Mouse (Mus musculus): ENCODE measurements around the gene Fam160b1. TPM values are rescaled to one million over a fixed set of nuclear protein-coding genes. Genes with fewer than 3 reads are reported as not detected.
A peak's percentile ranks its signal among the peaks of the same experiment; 100 is the strongest.

The Fam160b1 gene
- 17.7 and 19.1 TPM in 2 replicates for polyA plus RNA-seq (2016; fragmentation: Nextera tagmentation; extraction: Ambion mirVana)

GRCm38 (mm10) chr19:57360341-57361130 is at the start of gene Fam160b1:
Gene Fam160b1, plus strand, starts transcription at chr19:57360680.
- Histone ChIP-seq H3K36me3 (no peaks in the 10 kb centered on the region), H3K27ac (replicated peaks) (peak within 1 kb of the TSS; percentile 94), H3K4me1 (peaks cover 49% of the 10 kb centered on the region), H3K9me3 (no peaks in the 10 kb centered on the region), H3K9ac (replicated peaks) (peak within 1 kb of the TSS; percentile 94), H3K4me2 (replicated peaks) (peak within 1 kb of the TSS; percentile 60), H3K27me3 (no peaks in the 10 kb centered on the region), H3K4me3 (peak within 1 kb of the TSS; percentile 68)
- peak; percentile 93 for ATAC-seq (ENCODE audit: low FRiP score, low read depth)
- 1% methylated on average over 59 of the region's 70 CpGs for WGBS

- no peak for ATAC-seq (ENCODE audit: low FRiP score, low read depth)
- Histone ChIP-seq H3K9me3 (no peaks in the 10 kb centered on the region), H3K27ac (replicated peaks) (no peak overlapping the region), H3K4me2 (replicated peaks) (0 out of 2 replicates have a peak overlapping the region, but pooled peaks have one; percentile 11), H3K9ac (replicated peaks) (no peak overlapping the region), H3K36me3 (no peaks in the 10 kb centered on the region), H3K4me3 (no peak overlapping the region), H3K27me3 (peaks cover 30% of the 10 kb centered on the region), H3K4me1 (peaks cover 11% of the 10 kb centered on the region)
- WGBS: 79% methylated on average over 10 of the region's 10 CpGs
Observed at GRCm38 (mm10) chr19:57313226-57313625, 47.3 kb upstream of the Fam160b1 start.

DNA sequence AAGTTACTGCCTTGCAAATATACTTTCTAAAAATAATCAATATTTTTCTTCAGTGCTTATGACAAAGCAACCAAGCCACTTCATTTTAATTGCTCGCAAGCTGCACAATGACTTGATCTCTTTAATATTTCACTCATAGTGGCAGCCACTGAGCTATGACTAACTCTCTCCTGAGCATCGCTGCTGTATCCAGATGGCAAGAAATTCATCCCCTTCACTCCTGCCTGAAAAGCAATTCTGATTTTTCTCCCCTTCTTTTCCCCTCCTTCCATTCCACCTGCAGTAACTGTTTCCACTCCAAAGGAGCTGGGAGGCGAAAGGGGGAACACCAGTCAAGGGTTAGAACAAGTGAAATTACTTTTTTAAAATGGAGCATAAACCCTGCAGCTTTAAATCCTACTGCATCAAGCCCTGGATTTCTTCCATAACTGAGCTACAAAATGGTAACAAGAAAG is 46.6 kb upstream of the Fam160b1 start:
- H3K27me3 ChIP-seq: peaks cover 30% of the 10 kb centered on the region
- peaks cover 11% of the 10 kb centered on the region for H3K4me1 ChIP-seq
- 0 out of 2 replicates have a peak overlapping the region, but pooled peaks have one; percentile 69 for H3K9ac ChIP-seq (replicated peaks)
- H3K4me3 ChIP-seq: peak overlapping the region; percentile 61
- no peak overlapping the region for H3K27ac ChIP-seq (replicated peaks)
- no peak for ATAC-seq (ENCODE audit: low FRiP score, low read depth)
- no peaks in the 10 kb centered on the region for H3K36me3 ChIP-seq
- H3K4me2 ChIP-seq (replicated peaks): peak overlapping the region; percentile 98
- 56% methylated on average over 3 of the region's 3 CpGs for WGBS
- H3K9me3 ChIP-seq: no peaks in the 10 kb centered on the region

DNA sequence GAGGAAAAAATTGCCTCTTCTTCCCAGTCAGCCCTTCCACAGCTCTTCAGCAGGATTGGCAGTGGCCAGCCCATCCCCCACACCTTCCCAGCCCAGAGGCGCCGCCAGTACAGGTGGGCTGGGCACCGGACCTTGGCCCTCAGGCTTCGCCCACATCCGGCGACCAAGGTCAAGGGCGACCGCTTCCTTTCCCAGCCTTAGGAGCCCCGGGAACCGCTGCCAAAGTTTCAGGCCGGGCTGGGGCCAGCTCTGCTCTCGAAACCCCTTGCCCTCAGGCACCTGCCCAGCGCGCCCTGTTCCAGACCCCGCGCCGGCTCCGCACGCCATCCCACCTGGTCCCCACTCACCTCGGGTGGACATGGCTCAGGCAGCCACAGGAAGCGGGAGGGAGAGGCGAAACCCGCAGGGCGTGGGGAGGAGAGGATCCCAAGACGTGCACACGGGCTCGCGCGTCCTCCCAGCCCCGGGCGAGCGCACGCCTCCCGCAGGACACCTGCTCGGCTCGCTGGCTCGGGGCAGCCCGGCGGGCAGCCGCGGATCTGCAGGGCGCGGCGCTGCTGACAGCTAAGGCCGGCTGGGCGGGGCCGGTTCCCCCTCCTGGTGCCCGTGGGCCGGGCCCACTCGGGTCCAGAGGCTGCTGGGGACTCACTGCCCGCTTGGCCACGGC is 46.0 kb upstream of the Fam160b1 start, which contains the start of gene Ablim1:
Ablim1 (minus strand) TSS at position 574 of the 667 bp plus-strand sequence.
- Histone ChIP-seq H3K27ac (replicated peaks) (peak within 1 kb of the TSS; percentile 60), H3K9me3 (no peaks in the 10 kb centered on the region), H3K27me3 (peaks cover 30% of the 10 kb centered on the region), H3K4me3 (peak within 1 kb of the TSS; percentile 61), H3K9ac (replicated peaks) (peak within 1 kb of the TSS; percentile 69), H3K4me2 (replicated peaks) (peak within 1 kb of the TSS; percentile 98), H3K4me1 (peaks cover 11% of the 10 kb centered on the region), H3K36me3 (no peaks in the 10 kb centered on the region)
- WGBS: 2% methylated on average over 49 of the region's 52 CpGs
- peak; percentile 54 for ATAC-seq (ENCODE audit: low FRiP score, low read depth)

- Histone ChIP-seq H3K27ac (replicated peaks) (peak overlapping the region; percentile 60; the same call in 1 of the 2 replicates), H3K9me3 (no peaks in the 10 kb centered on the region), H3K4me3 (peak overlapping the region; percentile 61), H3K9ac (replicated peaks) (peak overlapping the region; percentile 69), H3K4me2 (replicated peaks) (peak overlapping the region; percentile 98), H3K36me3 (no peaks in the 10 kb centered on the region), H3K4me1 (peaks cover 11% of the 10 kb centered on the region), H3K27me3 (peaks cover 30% of the 10 kb centered on the region)
- peak; percentile 30; the same call in 1 of the 2 replicates for ATAC-seq (ENCODE audit: low FRiP score, low read depth)
- 49% methylated on average over 11 of the region's 11 CpGs for WGBS
Observed at GRCm38 (mm10) chr19:57315013-57315565, 45.4 kb upstream of the Fam160b1 start.

- WGBS: 93% methylated on average over 3 of the region's 3 CpGs
Observed at GRCm38 (mm10) chr19:57316597-57316996, 43.9 kb upstream of the Fam160b1 start.

DNA sequence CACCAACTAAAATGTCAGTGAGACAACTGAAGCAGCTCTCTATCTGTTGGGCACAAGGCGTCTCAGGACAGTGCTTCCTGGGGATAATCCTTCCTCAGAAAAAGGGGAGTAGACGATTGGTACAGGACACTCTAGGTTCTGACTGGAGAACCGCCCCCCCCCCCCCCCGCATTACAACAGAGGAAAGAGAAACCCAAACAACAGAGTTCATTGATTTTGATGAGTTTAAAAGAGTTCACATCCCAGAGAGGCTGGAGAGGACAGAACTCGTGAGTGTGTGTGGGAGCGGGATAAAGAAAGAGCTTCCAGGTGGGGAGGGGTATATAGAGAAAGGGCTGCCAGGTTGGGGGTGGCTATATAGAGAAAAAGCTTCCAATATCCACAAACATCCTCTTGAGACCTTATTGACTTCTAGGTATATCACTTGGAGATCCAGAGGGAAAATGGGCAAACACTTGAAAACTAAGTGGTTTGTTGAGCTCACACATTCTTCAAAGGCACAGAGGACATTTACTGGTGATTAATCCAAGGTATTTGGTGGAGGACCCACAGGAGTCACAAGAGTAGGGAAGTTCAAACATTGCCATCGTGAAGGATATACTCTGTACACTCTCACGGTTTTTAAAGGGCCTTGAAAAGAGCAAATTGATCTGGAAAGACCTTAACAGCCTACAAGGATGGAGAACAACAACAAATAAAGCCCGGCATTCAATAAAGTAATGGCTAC is 39.7 kb upstream of the Fam160b1 start:
- Histone ChIP-seq H3K4me3 (no peak overlapping the region), H3K36me3 (no peaks in the 10 kb centered on the region), H3K4me2 (replicated peaks) (no peak overlapping the region), H3K4me1 (no peaks in the 10 kb centered on the region), H3K27me3 (peaks cover 4% of the 10 kb centered on the region), H3K27ac (replicated peaks) (no peak overlapping the region), H3K9me3 (no peaks in the 10 kb centered on the region), H3K9ac (replicated peaks) (no peak overlapping the region)
- no peak for ATAC-seq (ENCODE audit: low FRiP score, low read depth)
- 68% methylated on average over 9 of the region's 9 CpGs for WGBS

More at GRCm38 (mm10) chr19:57316597-57316996, 43.9 kb upstream of the Fam160b1 start:
- no peak overlapping the region for H3K4me2 ChIP-seq (replicated peaks)
- no peaks in the 10 kb centered on the region for H3K9me3 ChIP-seq
- ATAC-seq (ENCODE audit: low FRiP score, low read depth): no peak
- no peak overlapping the region for H3K9ac ChIP-seq (replicated peaks)
- peaks cover 30% of the 10 kb centered on the region for H3K27me3 ChIP-seq
- no peak overlapping the region for H3K27ac ChIP-seq (replicated peaks)
- peaks cover 11% of the 10 kb centered on the region for H3K4me1 ChIP-seq
- no peaks in the 10 kb centered on the region for H3K36me3 ChIP-seq
- H3K4me3 ChIP-seq: no peak overlapping the region

DNA sequence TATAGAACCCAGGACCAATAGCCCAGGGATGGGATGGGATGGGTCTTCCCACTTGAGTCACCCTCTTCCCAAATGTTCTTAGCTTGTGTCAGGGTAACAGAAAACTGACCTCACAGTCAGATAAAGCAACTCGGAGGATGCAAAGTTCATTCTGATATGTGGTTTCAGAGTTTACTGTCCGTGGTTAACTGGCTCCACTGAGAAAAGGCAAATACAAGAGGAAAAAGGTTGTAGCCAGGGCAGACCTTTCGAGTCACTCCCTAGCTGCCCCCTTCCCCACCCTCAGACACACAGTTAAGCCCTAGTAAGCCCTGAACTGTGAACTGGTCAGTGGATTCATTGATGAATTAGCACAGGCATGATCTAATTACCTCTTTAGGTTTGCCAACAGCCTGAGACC is 38.6 kb upstream of the Fam160b1 start:
- no peak overlapping the region for H3K9ac ChIP-seq (replicated peaks)
- no peak for ATAC-seq (ENCODE audit: low FRiP score, low read depth)
- H3K9me3 ChIP-seq: no peaks in the 10 kb centered on the region
- H3K36me3 ChIP-seq: no peaks in the 10 kb centered on the region
- H3K27me3 ChIP-seq: no peaks in the 10 kb centered on the region
- no peak overlapping the region for H3K4me2 ChIP-seq (replicated peaks)
- no peaks in the 10 kb centered on the region for H3K4me1 ChIP-seq
- WGBS: 88% methylated on average over 3 of the region's 3 CpGs
- no peak overlapping the region for H3K4me3 ChIP-seq
- no peak overlapping the region for H3K27ac ChIP-seq (replicated peaks)

DNA sequence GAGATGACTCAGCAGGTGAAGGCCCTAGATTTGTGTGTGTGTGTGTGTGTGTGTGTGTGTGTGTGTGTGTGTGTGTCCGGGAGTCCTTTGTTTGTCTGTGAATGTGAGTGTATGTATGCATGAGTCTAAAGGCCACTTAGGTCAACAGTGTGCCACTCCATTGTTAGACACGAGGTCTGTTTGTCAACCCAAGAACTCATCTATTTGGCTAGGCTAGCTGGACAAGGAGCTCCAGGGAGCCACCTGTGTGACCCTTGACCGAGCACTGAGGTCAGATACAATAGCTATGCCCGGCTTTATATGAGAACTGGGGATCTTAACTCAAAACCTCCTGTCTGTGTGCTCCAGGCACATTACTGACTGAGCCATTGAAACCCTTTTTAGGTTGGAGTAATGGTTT is 38.0 kb upstream of the Fam160b1 start:
- no peaks in the 10 kb centered on the region for H3K27me3 ChIP-seq
- no peak overlapping the region for H3K27ac ChIP-seq (replicated peaks)
- no peaks in the 10 kb centered on the region for H3K4me1 ChIP-seq
- no peak overlapping the region for H3K9ac ChIP-seq (replicated peaks)
- no peaks in the 10 kb centered on the region for H3K36me3 ChIP-seq
- WGBS: 63% methylated on average over 4 of the region's 4 CpGs
- no peak overlapping the region for H3K4me3 ChIP-seq
- no peaks in the 10 kb centered on the region for H3K9me3 ChIP-seq
- no peak overlapping the region for H3K4me2 ChIP-seq (replicated peaks)
- ATAC-seq (ENCODE audit: low FRiP score, low read depth): no peak

GRCm38 (mm10) chr19:57323087-57323486 is 37.4 kb upstream of the Fam160b1 start:
- H3K4me1 ChIP-seq: no peaks in the 10 kb centered on the region
- no peak overlapping the region for H3K27ac ChIP-seq (replicated peaks)
- no peak overlapping the region for H3K4me2 ChIP-seq (replicated peaks)
- H3K9ac ChIP-seq (replicated peaks): no peak overlapping the region
- no peaks in the 10 kb centered on the region for H3K27me3 ChIP-seq
- H3K36me3 ChIP-seq: no peaks in the 10 kb centered on the region
- H3K4me3 ChIP-seq: no peak overlapping the region
- H3K9me3 ChIP-seq: no peaks in the 10 kb centered on the region
- WGBS: 84% methylated on average over 8 of the region's 8 CpGs
- no peak for ATAC-seq (ENCODE audit: low FRiP score, low read depth)

GRCm38 (mm10) chr19:57325748-57326300 is 34.7 kb upstream of the Fam160b1 start:
- Histone ChIP-seq H3K9me3 (no peaks in the 10 kb centered on the region), H3K27ac (replicated peaks) (no peak overlapping the region), H3K27me3 (no peaks in the 10 kb centered on the region), H3K4me3 (no peak overlapping the region), H3K9ac (replicated peaks) (no peak overlapping the region), H3K4me1 (no peaks in the 10 kb centered on the region), H3K4me2 (replicated peaks) (no peak overlapping the region), H3K36me3 (no peaks in the 10 kb centered on the region)
- 37% methylated on average over 7 of the region's 7 CpGs for WGBS
- ATAC-seq (ENCODE audit: low FRiP score, low read depth): no peak

All from midbrain, embryonic 12.5 days (tissue).